Mouse (Mus musculus) embryo, embryonic 10 days (tissue): ENCODE measurements around the gene Cacnb3.
A peak's percentile ranks its signal among the peaks of the same experiment; 100 is the strongest.
"Not testable (repeated sequence)": the region's sequence is repeated elsewhere in the genome, so short reads cannot be mapped to it uniquely, and the experiment has no call there.

ENCODE experiments used
- DNase-seq: peaks from one replicate; pipeline ENCODE4 v3.0.0-alpha.2; 2015; ENCODE audit warnings: low spot score

The Cacnb3 gene

DNA sequence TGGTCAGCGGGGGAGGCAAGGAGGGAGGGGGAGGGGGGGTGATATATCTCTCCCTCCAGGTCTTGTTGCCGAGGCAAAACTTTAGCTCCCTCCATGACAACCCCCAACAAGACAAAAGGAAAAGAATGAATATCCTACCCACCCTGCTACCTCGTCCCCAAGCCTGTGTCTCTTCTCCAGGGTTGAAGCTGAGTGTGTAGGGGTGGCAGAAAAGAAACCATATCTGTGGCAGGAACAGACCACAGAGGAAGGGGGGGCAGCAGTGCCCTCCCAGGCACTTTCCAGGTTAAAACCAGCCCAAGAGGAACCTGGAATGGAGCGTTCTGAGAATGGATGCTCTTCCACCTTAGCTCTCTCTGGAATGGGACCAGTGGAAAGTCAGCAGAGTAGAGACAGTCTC, at the start of gene Cacnb3:
Gene Cacnb3 (plus strand): TSS at position 301 of the 400 bp plus-strand sequence.
- no peak for DNase-seq

DNA sequence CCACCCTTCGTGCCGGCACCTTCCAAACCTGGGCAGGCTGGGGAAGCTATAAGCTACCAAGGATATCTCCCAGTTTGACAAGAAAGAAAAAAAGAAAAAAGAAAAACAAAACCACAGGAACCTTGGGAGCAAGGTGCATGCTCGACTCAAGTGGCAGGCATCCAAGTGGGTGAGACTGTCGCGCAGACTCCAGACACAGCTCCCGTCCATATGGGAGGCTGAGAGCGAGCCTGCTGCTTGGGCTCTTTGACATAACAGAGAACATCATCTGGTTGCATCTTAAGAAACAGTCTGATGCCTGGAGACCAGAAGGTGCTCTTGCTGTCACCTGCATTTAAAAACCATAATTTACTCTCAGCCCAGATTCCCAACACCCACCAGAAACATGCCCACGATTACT, 48.2 kb upstream of the Cacnb3 start:
- DNase-seq, result no peak

DNA sequence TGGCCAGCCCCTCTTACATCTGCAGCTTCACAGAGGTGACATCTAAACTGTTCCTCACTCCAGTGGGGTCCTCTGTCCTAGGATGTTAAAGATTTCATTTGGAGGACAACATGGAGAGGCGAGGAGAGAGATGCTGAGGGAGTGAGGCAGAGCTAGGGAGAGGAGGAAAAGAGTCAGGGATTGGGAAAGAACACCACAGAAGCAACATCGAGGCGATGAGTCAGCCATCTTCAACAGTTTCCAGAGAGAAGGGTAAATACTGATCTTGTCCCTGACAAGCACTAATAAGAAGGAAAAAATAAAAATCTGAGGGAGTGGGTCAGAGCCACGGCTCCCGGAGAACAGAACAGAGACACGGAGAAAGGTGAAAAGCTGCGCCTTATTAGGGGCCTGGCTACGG, 47.6 kb upstream of the Cacnb3 start:
- no peak for DNase-seq

DNA sequence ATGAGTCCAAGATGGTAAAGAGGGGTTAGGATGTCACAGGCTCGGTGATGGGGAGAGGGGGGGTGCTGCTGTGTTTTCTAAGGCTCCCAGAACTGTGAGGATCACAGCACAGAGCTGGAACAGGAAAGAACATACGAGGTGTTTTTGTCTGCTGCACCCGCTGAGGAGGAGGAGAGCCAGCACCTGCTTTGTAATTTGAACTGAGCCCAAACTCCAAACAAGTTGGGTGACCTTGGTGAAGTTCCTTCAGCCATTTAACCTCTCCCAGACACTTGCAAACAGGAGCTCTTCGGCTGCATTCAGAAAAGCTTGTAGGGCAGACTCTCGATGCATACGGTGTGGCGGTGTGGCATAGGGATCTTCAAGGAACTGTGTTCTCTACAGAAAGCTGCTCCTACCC, 45.2 kb upstream of the Cacnb3 start:
- no peak for DNase-seq

DNA sequence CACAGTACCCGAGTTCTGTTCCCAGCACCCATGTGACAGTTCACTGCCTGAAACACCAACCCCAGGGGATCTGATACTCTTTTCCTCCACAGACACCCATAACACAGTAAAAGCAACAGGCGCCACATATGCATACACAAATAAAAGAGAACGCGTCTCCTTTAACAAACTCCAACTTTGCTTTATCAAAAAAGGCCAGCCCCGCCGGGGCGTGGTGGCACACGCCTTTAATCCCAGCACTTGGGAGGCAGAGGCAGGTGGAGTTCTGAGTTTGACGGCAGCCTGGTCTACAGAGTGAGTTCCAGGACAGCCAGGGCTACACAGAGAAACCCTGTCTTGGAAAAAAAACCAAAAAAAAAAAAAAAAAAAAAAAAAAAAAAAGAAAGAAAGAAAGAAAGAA, 44.5 kb upstream of the Cacnb3 start:
- DNase-seq, result not testable (repeated sequence)

DNA sequence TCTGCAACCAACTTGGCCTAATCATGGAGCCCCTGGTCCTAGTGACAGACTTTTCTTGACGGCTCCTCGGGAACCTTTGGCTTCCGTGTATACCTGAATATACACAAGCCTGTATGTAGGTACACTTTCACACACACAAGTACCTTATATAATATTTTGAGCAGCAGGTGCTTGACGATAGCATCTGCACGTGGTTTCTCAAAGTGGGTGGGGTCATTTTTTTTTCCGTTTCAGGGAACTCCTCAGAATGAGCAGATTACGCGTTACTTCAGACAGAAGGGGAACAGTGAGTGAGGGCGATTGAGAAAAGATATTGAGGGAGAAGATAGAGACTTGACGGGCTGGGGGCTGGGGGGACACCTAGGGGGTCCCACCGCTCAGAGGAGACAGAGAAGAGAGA, 42.9 kb upstream of the Cacnb3 start:
- DNase-seq, result no peak

- no peak for DNase-seq
These were observed 40.9 kb upstream of the Cacnb3 start for GRCm38 (mm10) chr15:98589640-98590336.

GRCm38 (mm10) chr15:98591396-98591795, 39.2 kb upstream of the Cacnb3 start:
- no peak for DNase-seq

GRCm38 (mm10) chr15:98594193-98594592, 36.4 kb upstream of the Cacnb3 start:
- no peak for DNase-seq

- DNase-seq, result no peak
These were observed 35.6 kb upstream of the Cacnb3 start for GRCm38 (mm10) chr15:98595049-98595448.

GRCm38 (mm10) chr15:98596609-98597008, 34.0 kb upstream of the Cacnb3 start:
- no peak for DNase-seq

- no peak for DNase-seq
These were observed 30.5 kb upstream of the Cacnb3 start for GRCm38 (mm10) chr15:98600036-98600709.

DNA sequence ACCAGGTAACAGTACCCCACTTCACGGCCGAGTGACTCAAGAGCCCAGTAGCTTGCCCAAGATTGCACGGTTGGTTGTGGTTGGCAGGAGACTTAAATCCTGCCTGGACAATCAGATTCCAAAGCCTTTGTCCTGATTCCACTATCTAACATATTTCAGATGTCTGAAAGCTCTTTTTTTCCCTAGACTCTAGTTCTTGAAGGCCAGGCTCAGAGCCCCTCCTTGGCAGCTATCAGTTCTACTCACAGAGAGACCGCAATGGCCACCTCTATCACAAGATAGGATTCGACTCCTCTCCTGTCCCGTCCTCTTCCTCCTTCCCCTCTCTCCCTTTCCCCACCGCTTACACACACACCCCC, 28.8 kb upstream of the Cacnb3 start:
- DNase-seq, result no peak

GRCm38 (mm10) chr15:98602191-98602881, 28.3 kb upstream of the Cacnb3 start:
- no peak for DNase-seq

DNA sequence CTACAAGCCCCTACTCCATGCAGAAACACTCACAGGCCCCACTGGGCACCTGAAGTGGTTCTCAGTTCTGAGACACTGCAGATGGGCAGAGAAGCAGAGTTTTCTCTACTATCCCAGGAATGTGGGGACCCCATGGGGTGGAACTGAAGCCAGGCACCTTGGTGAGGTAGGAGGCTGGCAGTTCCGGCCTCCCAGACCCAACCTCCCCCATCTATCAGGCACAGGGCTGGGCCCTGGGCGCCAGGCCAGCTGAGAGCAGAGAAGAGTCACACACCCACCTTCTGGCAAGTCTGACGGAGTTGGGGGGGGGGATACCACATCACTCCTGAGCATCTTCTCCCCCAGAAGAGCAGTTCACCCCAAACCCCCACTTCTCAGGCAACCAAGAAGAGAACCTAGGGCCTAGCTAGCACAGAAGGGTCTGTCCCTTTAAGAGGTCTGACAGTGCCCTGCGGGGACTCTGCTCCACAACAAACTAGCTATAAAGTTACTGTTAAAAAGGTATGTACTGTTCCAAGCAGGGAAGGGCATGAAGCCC, 27.6 kb upstream of the Cacnb3 start:
- no peak for DNase-seq

- no peak for DNase-seq
These were observed 26.5 kb upstream of the Cacnb3 start for GRCm38 (mm10) chr15:98604041-98604575.

GRCm38 (mm10) chr15:98606051-98606536, 24.5 kb upstream of the Cacnb3 start:
- no peak for DNase-seq

DNA sequence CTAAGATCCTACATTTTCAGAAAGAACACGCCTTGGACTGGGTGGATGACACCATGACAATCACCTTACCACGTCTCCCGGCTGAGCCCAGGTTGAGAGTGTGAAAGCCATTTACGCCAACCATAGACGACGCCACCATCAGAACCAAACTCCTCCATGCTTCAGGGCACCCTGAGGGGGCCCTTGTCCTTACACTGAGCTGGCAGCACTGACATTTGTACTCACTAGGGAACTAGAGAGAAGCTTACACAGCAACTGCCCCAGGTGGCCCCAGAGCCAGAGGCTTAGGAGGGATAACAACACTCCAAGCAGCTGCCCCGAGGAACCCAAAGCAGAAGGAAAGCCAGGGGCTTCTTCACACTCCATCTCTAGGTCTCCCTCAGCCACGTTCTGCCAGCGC, 23.9 kb upstream of the Cacnb3 start:
- no peak for DNase-seq

DNA sequence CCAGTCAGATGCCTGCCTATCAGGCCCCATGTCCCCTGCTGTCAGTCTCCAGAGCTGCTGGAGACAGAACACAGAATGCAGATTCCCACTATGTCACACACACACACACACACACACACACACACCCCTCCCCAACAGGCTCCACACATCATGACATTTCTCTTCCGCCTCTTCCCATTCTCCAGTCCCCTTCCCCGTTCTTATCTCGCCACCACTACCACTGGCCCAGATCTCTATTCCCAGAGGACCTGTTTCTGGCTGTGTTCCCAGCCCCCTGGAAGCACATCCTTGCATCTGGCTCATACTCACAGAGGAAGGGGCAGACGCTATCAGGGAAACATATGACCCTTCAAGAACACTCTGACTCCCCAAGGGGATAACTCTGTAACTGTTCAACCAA, 23.1 kb upstream of the Cacnb3 start:
- DNase-seq, result no peak

DNA sequence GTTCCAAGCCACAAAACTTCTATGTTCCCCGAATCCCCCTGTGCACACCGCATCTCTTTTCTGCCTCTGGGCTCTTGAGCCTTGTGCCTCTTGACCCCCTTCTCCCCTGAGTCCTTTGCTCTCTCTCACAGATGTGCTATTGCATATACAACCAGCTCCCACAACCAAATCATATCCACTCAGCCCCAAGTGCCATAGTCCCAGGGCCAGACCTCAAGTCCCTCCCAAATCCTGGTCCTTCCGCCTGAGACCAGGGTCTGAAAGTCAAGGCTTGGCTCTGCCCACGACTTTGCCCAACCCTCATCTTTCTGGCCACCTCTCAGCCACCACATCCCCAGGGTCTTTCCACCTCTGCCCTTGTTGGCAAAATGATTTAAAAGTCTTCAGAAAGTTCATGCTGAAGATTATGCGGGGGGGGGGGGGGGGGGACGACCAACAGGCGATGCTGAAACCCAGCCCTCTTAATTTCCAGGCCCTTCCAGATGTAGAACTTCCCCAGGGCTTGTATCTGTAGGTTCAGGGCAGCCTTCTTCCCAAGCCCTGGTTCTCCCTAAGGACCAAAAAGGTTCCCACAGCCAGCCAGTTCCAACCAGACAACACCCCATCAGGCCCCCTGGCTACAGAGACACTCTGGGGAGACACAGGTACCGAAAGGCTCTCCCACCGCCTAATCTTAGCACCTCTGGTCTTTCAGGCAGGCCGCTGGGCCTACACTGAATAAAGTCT, 22.4 kb upstream of the Cacnb3 start:
- DNase-seq, result no peak

- peak; percentile 38 for DNase-seq
These were observed 21.8 kb upstream of the Cacnb3 start for GRCm38 (mm10) chr15:98608784-98609250.
